Mouse (Mus musculus) megakaryocyte, embryonic 14.5 days (primary cell): ENCODE results near the gene 2900026A02Rik.

Source experiments
- FLI1 ChIP-seq: IDR thresholded peaks from 2 replicates; pipeline ENCODE4 v1.6.1; 2012; ENCODE audit warnings: low read length, inconsistent platforms, mixed read lengths
- GATA1 ChIP-seq: IDR thresholded peaks from 3 replicates; pipeline ENCODE4 v1.6.1; 2012; ENCODE audit warnings: mixed read lengths, low read length, inconsistent platforms, borderline replicate concordance

- TF ChIP-seq FLI1 (no peak), GATA1 (no peak)
These were observed 130.9 kb downstream of the 2900026A02Rik start for GRCm38 (mm10) chr5:113090077-113090690.
